Mouse (Mus musculus) MEL (cell line): ENCODE results near the gene Csnk1g2. TPM values are rescaled to one million over a fixed set of nuclear protein-coding genes. Genes with fewer than 3 reads are reported as not detected.

ENCODE experiments used
- DNase-seq: peaks from one replicate; pipeline ENCODE4 v3.0.0; 2011; ENCODE audit warnings: low read depth, low spot score
- H3K27ac ChIP-seq: 2 replicates; pipeline ENCODE4 v1.5.1; 2012; ENCODE audit warnings: low read depth, mild to moderate bottlenecking, control low read depth, low read length, moderate library complexity; ENCODE audit not compliant: control insufficient read depth
- H3K27me3 ChIP-seq, 2 experiments: fragments of 150-350 bp in 1 of 2; sonication (generic) in 1 of 2; 2 replicates each; pipeline ENCODE4 v1.6.1; 2012; ENCODE audit warnings: low read length in 2 of 2, mild to moderate bottlenecking in 2 of 2, improper control_type of control experiment in 1 of 2, moderate library complexity in 1 of 2; ENCODE audit not compliant: insufficient read depth in 2 of 2, control insufficient read depth in 1 of 2
- H3K36me3 ChIP-seq, 2 experiments: 2 replicates each; pipeline ENCODE4 v1.6.1; 2012 to 2014; ENCODE audit warnings: low read length in 2 of 2, improper control_type of control experiment in 1 of 2, inconsistent platforms in 1 of 2, mild to moderate bottlenecking in 1 of 2; ENCODE audit not compliant: insufficient read depth in 2 of 2, control insufficient read depth in 1 of 2
- H3K4me1 ChIP-seq, 2 experiments: fragments of 150-350 bp in 1 of 2; sonication (generic) in 1 of 2; 2 replicates each; pipeline ENCODE4 v1.6.1; 2012; ENCODE audit warnings: low read length in 2 of 2, improper control_type of control experiment in 1 of 2, mild to moderate bottlenecking in 1 of 2; ENCODE audit not compliant: insufficient read depth in 2 of 2, control insufficient read depth in 1 of 2
- H3K4me3 ChIP-seq, 2 experiments: fragments of 150-350 bp in 1 of 2; sonication (generic) in 1 of 2; 2 replicates each; pipeline ENCODE4 v1.5.1; 2012; ENCODE audit warnings: low read depth in 2 of 2, low read length in 2 of 2, mild to moderate bottlenecking in 2 of 2, moderate library complexity in 2 of 2, control low read depth in 1 of 2, improper control_type of control experiment in 1 of 2; ENCODE audit not compliant: control insufficient read depth in 1 of 2, insufficient read depth in 1 of 2
- H3K79me2 ChIP-seq: 2 replicates; pipeline ENCODE4 v1.6.1; 2012; ENCODE audit warnings: mild to moderate bottlenecking, low read length, moderate library complexity; ENCODE audit not compliant: control insufficient read depth, poor library complexity, insufficient read depth
- H3K9ac ChIP-seq: 2 replicates; pipeline ENCODE4 v1.6.1; 2012; ENCODE audit warnings: low read depth, mild to moderate bottlenecking, control low read depth, low read length, moderate library complexity; ENCODE audit not compliant: control insufficient read depth, poor library complexity, severe bottlenecking
- H3K9me3 ChIP-seq: fragments of 150-350 bp; sonication (generic); replicated peaks from 2 replicates; pipeline ENCODE4 v1.6.1; 2012; ENCODE audit warnings: mild to moderate bottlenecking, low read length, improper control_type of control experiment, moderate library complexity; ENCODE audit not compliant: insufficient read depth
- BHLHE40 ChIP-seq: IDR thresholded peaks from 2 replicates; pipeline ENCODE4 v1.6.1; 2012; ENCODE audit warnings: low read depth, mild to moderate bottlenecking, inconsistent platforms, low read length, improper control_type of control experiment, borderline replicate concordance
- CHD2 ChIP-seq: IDR thresholded peaks from 2 replicates; pipeline ENCODE4 v1.6.1; 2011; ENCODE audit warnings: low read length, improper control_type of control experiment
- ETS1 ChIP-seq: IDR thresholded peaks from 2 replicates; pipeline ENCODE4 v1.6.1; 2012; ENCODE audit warnings: low read depth, mild to moderate bottlenecking, inconsistent platforms, low read length, improper control_type of control experiment, moderate library complexity
- GATA1 ChIP-seq: IDR thresholded peaks from 2 replicates; pipeline ENCODE4 v1.6.1; 2011; ENCODE audit warnings: low read depth, low read length, improper control_type of control experiment
- MXI1 ChIP-seq: IDR thresholded peaks from 2 replicates; pipeline ENCODE4 v1.6.1; 2011; ENCODE audit warnings: mild to moderate bottlenecking, low read depth, low read length, improper control_type of control experiment
- POLR2AphosphoS5 ChIP-seq: IDR thresholded peaks from 2 replicates; pipeline ENCODE4 v1.6.1; 2012; ENCODE audit warnings: low read depth, borderline replicate concordance, mild to moderate bottlenecking, inconsistent platforms, low read length, moderate library complexity, mixed read lengths
- USF2 ChIP-seq, 2 experiments: IDR thresholded peaks; 2 replicates each; pipeline ENCODE4 v1.6.1; 2011 to 2012; ENCODE audit warnings: improper control_type of control experiment in 2 of 2, low read length in 2 of 2, borderline replicate concordance in 1 of 2, inconsistent platforms in 1 of 2, low read depth in 1 of 2, mild to moderate bottlenecking in 1 of 2; ENCODE audit not compliant: insufficient read depth in 1 of 2
- ZKSCAN1 ChIP-seq: IDR thresholded peaks from 2 replicates; pipeline ENCODE4 v1.6.1; 2012; ENCODE audit warnings: low read depth, mild to moderate bottlenecking, inconsistent platforms, low read length, improper control_type of control experiment, moderate library complexity
- ZNF384 ChIP-seq: IDR thresholded peaks from 2 replicates; pipeline ENCODE4 v1.6.1; 2012; ENCODE audit warnings: low read depth, mild to moderate bottlenecking, inconsistent platforms, low read length, improper control_type of control experiment
- polyA plus RNA-seq, 2 experiments: library from polyadenylated mRNA; stranded (reverse) in 1 of 2; unstranded in 1 of 2; fragments of >175 nt in 1 of 2; fragments of >200 nt in 1 of 2; gene quantifications; 2 replicates each; pipeline versions ENCODE4 v1.2.1 to v1.2.4; 2012; ENCODE audit warnings: low replicate concordance in 2 of 2, low read depth in 1 of 2; ENCODE audit not compliant: insufficient read length in 2 of 2, insufficient read depth in 1 of 2, missing spikeins in 1 of 2
- total RNA-seq: library from RNA; depleted of rRNA; stranded (reverse); fragments of 300-350 nt; gene quantifications from 2 replicates; pipeline ENCODE4 v1.2.3, GENCODE M21; 2012

Gene Csnk1g2
- total and polyA plus RNA-seq, 3 experiments = 132 to 231 TPM; not detected in 1

- no peaks in the 10 kb centered on the region for H3K27me3 ChIP-seq
- H3K79me2 ChIP-seq = peaks cover 49% of the 10 kb centered on the region
- peaks cover 0 to 18% of the 10 kb centered on the region in 2 experiments; a peak in 3 of 4 replicates for H3K4me1 ChIP-seq
- no peak for TF ChIP-seq ETS1
- TF ChIP-seq CHD2 = no peak
- no peak for TF ChIP-seq ZNF384
- no peak for TF ChIP-seq USF2 (IDR thresholded peaks at IDR 0.05; ENCODE audit: borderline replicate concordance in 1 of 2, insufficient read depth in 1 of 2, low read depth in 1 of 2, low read length in 2 of 2)
- no peak overlapping the region for H3K27ac ChIP-seq
- H3K4me3 ChIP-seq = no peak overlapping the region
- no peak for DNase-seq
- peaks cover 2 to 14% of the 10 kb centered on the region in 2 experiments for H3K36me3 ChIP-seq
- peak overlapping the region; percentile 91; the same call in 1 of the 2 replicates for H3K9ac ChIP-seq
- no peaks in the 10 kb centered on the region for H3K9me3 ChIP-seq
These were observed 51.1 kb downstream of the Csnk1g2 start for GRCm38 (mm10) chr10:80673690-80674089.

GRCm38 (mm10) chr10:80674161-80674711 lies 51.6 kb downstream of the Csnk1g2 start:
- H3K36me3 ChIP-seq = peaks cover 2 to 16% of the 10 kb centered on the region in 2 experiments; a peak in 3 of 4 replicates
- DNase-seq = no peak
- TF ChIP-seq GATA1 (no peak), POLR2AphosphoS5 (peak; percentile 42; the same call in 1 of the 2 replicates)
- H3K4me3 ChIP-seq = peak overlapping the region; percentile 80 to 95; a peak in 3 of 4 replicates
- H3K4me1 ChIP-seq = peaks cover under 1 to 18% of the 10 kb centered on the region in 2 experiments; a peak in 3 of 4 replicates
- H3K9ac ChIP-seq = peak overlapping the region; percentile 91
- no peaks in the 10 kb centered on the region for H3K27me3 ChIP-seq
- H3K9me3 ChIP-seq = no peaks in the 10 kb centered on the region
- peaks cover 49% of the 10 kb centered on the region for H3K79me2 ChIP-seq
- H3K27ac ChIP-seq = no peak overlapping the region

GRCm38 (mm10) chr10:80674851-80675404 lies 52.3 kb downstream of the Csnk1g2 start:
- peaks cover 0 to 23% of the 10 kb centered on the region in 2 experiments; a peak in 3 of 4 replicates for H3K36me3 ChIP-seq
- H3K4me1 ChIP-seq = peaks cover 7 to 25% of the 10 kb centered on the region in 2 experiments
- H3K9me3 ChIP-seq = no peaks in the 10 kb centered on the region
- H3K27me3 ChIP-seq = no peaks in the 10 kb centered on the region
- TF ChIP-seq BHLHE40 (no peak), ZKSCAN1 (no peak), MXI1 (peak; percentile 39; the same call in 1 of the 2 replicates)
- TF ChIP-seq, all 39 proteins: peak for 1
- peaks cover 49% of the 10 kb centered on the region for H3K79me2 ChIP-seq
- peak overlapping the region; percentile 80 to 95 for H3K4me3 ChIP-seq
- H3K9ac ChIP-seq = peak overlapping the region; percentile 91
- H3K27ac ChIP-seq = peak overlapping the region; percentile 44
- DNase-seq = peak; percentile 66
